Mouse (Mus musculus) hindbrain, embryonic 15.5 days (tissue): ENCODE measurements at regions not wholly inside any gene's neighbourhood (a gene's known extent, or its start where the extent isn't known, plus 50 kb on each side); places are given as distances from the start of the nearest gene placed in this dataset.
A peak's percentile ranks its signal among the peaks of the same experiment; 100 is the strongest.

Source experiments
- ATAC-seq: fragments of 200-750 bp; cut with Nextera tagmentation; 2 replicates; pipeline ENCODE4 v1.8.0; 2017; ENCODE audit warnings: low read depth, moderate number of reproducible peaks, moderate TSS enrichment; ENCODE audit not compliant: low FRiP score
- H3K27ac ChIP-seq: fragments of 300-500 bp; sonication (generic); replicated peaks from 2 replicates; pipeline ENCODE4 v1.5.1; 2015; ENCODE audit warnings: mild to moderate bottlenecking, inconsistent platforms
- H3K27me3 ChIP-seq: fragments of 300-500 bp; sonication (generic); 2 replicates; pipeline ENCODE4 v1.6.1; 2015; ENCODE audit warnings: control low read depth, inconsistent platforms
- H3K36me3 ChIP-seq: fragments of 300-500 bp; sonication (generic); 2 replicates; pipeline ENCODE4 v1.6.1; 2015; ENCODE audit warnings: control low read depth, inconsistent platforms
- H3K4me1 ChIP-seq: fragments of 300-500 bp; sonication (generic); replicated peaks from 2 replicates; pipeline ENCODE4 v1.6.1; 2015; ENCODE audit warnings: control low read depth, inconsistent platforms
- H3K4me2 ChIP-seq: fragments of 300-500 bp; sonication (generic); 2 replicates; pipeline ENCODE4 v1.6.1; 2015; ENCODE audit warnings: moderate library complexity, mild to moderate bottlenecking, inconsistent platforms
- H3K4me3 ChIP-seq: fragments of 300-500 bp; sonication (generic); 2 replicates; pipeline ENCODE4 v1.5.1; 2015; ENCODE audit warnings: mild to moderate bottlenecking, inconsistent platforms
- H3K9ac ChIP-seq: fragments of 300-500 bp; sonication (generic); 2 replicates; pipeline ENCODE4 v1.6.1; 2015; ENCODE audit warnings: inconsistent platforms
- H3K9me3 ChIP-seq: fragments of 300-500 bp; sonication (generic); 2 replicates; pipeline ENCODE4 v1.6.1; 2016; ENCODE audit warnings: control low read depth, inconsistent platforms
- WGBS: fragments of 180-500 bp; shearing (Covaris S2); methylation state at CpG from one replicate; pipeline ENCODE4 v1.1.7; 2015; 5-methylcytosine and 5-hydroxymethylcytosine counted together

- 68% methylated on average over 3 of the region's 3 CpGs for WGBS
- no peak overlapping the region for H3K4me3 ChIP-seq
- H3K4me1 ChIP-seq: no peaks in the 10 kb centered on the region
- H3K9ac ChIP-seq: no peak overlapping the region
- no peak overlapping the region for H3K4me2 ChIP-seq
- ATAC-seq: no peak
- H3K27me3 ChIP-seq: no peaks in the 10 kb centered on the region
- H3K36me3 ChIP-seq: no peaks in the 10 kb centered on the region
- H3K27ac ChIP-seq: no peak overlapping the region
- no peaks in the 10 kb centered on the region for H3K9me3 ChIP-seq
Observed at GRCm38 (mm10) chr15:69165482-69165801, 2664.7 kb upstream of the Lrrc6 start.

GRCm38 (mm10) chr15:69164581-69165481 lies 2664.1 kb upstream of the Lrrc6 start:
- WGBS: 45% methylated on average over 7 of the region's 7 CpGs
- ATAC-seq: peak; percentile 65; the same call in 1 of the 2 replicates
- Histone ChIP-seq H3K4me2 (no peak overlapping the region), H3K27ac (no peak overlapping the region), H3K4me3 (no peak overlapping the region), H3K9ac (no peak overlapping the region), H3K27me3 (no peaks in the 10 kb centered on the region), H3K9me3 (no peaks in the 10 kb centered on the region), H3K36me3 (no peaks in the 10 kb centered on the region), H3K4me1 (no peaks in the 10 kb centered on the region)

GRCm38 (mm10) chr15:69161036-69161435 lies 2660.3 kb upstream of the Lrrc6 start:
- H3K4me3 ChIP-seq: no peak overlapping the region
- H3K4me1 ChIP-seq: no peaks in the 10 kb centered on the region
- no peak overlapping the region for H3K4me2 ChIP-seq
- 79% methylated on average over 5 of the region's 5 CpGs for WGBS
- no peaks in the 10 kb centered on the region for H3K27me3 ChIP-seq
- ATAC-seq: no peak
- no peaks in the 10 kb centered on the region for H3K9me3 ChIP-seq
- H3K27ac ChIP-seq: no peak overlapping the region
- H3K9ac ChIP-seq: no peak overlapping the region
- no peaks in the 10 kb centered on the region for H3K36me3 ChIP-seq

GRCm38 (mm10) chr15:69158124-69158523 lies 2657.4 kb upstream of the Lrrc6 start:
- Histone ChIP-seq H3K9ac (no peak overlapping the region), H3K27me3 (no peaks in the 10 kb centered on the region), H3K4me2 (no peak overlapping the region), H3K27ac (no peak overlapping the region), H3K9me3 (no peaks in the 10 kb centered on the region), H3K36me3 (no peaks in the 10 kb centered on the region), H3K4me1 (no peaks in the 10 kb centered on the region), H3K4me3 (no peak overlapping the region)
- ATAC-seq: no peak
- 68% methylated on average over 5 of the region's 5 CpGs for WGBS
